Mouse (Mus musculus): ENCODE measurements around the gene Ephx1.

DNA sequence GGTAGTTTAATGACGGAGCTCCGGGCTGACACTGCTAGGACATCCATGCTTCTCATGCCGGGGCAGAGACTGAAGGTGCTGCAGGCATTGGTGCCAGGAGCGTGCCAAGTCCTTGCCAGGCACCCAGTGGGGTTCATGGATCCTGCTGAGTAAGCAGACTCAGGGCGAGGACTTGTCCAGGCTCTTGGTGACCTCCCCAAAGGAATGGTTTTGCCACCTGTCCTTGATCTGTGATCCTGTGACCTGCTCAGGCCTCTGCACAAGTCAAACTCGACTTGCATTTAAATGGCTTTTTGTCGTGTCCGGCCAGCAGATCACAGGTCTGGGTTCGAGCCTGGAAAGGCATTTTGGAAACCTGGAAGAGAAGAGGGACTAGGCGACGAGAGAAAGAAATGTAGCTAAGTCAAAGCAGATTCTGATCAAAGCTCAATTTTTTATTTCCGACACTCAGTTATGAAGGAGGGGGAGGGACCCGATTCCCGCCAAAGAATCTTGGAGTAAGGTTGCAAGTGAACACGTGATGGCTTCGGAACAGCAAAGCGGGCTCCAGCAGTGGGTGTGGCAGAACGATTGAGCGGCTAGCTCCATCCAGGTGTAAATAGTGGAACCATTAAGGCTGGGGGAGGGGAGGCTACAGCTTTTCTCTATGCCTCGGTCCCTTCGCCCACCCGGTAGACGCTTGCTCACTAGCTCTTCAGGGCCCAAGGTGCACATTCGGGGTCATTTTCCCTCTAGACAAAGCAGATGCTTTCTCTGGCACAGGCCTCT, 41.0 kb downstream of the Ephx1 start:
- no peak for TF ChIP-seq CTCF (IDR thresholded peaks at IDR 0.05; ENCODE audit: insufficient read depth, low read depth, low read length)
- no peak for TF ChIP-seq POLR2A (IDR thresholded peaks at IDR 0.05; ENCODE audit: insufficient read depth, low read depth, low read length)
